Mouse (Mus musculus) spleen, adult 2 months (tissue): ENCODE measurements around the gene Hadhb.

Source experiments
- CTCF ChIP-seq: fragments of 200-500 bp; IDR thresholded peaks from 2 replicates; pipeline ENCODE4 v1.5.1; 2011; ENCODE audit warnings: mild to moderate bottlenecking, inconsistent platforms; ENCODE audit not compliant: insufficient read depth, insufficient read length, insufficient replicate concordance; ENCODE audit errors: extremely low read depth
- POLR2A ChIP-seq: fragments of 200-500 bp; IDR thresholded peaks from 2 replicates; pipeline ENCODE4 v1.6.1; 2011; ENCODE audit warnings: low read depth, low read length, inconsistent platforms

DNA sequence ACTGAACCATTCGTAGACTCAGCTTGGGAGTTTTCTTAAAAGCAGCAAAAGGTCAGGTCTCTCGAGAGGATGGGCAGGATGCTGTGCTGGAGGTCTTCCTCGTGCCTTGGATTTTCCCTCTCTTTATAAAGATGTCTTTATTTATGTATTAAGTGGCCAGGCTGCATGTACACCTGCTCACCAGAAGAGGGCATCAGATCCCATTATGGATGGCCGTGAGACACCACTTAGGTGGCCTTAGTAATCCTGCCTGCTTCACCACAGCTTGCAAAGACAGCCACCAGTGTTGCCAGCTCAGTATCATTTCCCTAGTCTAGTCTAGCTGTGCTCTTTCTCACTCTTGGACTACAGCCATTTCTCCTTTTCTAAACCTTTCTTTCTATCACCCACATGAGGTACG, 29.5 kb upstream of the Hadhb start:
- TF ChIP-seq CTCF (peak; percentile 48; the same call in 1 of the 2 replicates), POLR2A (no peak)
